Mouse (Mus musculus) megakaryocyte, embryonic 14.5 days (primary cell): ENCODE measurements around the gene Cuedc2.

Experiments
- FLI1 ChIP-seq: IDR thresholded peaks from 2 replicates; pipeline ENCODE4 v1.6.1; 2012; ENCODE audit warnings: low read length, inconsistent platforms, mixed read lengths
- GATA1 ChIP-seq: IDR thresholded peaks from 3 replicates; pipeline ENCODE4 v1.6.1; 2012; ENCODE audit warnings: mixed read lengths, low read length, inconsistent platforms, borderline replicate concordance

GRCm38 (mm10) chr19:46350168-46350932 lies 11.8 kb upstream of the Cuedc2 start, which contains the start of gene 2310034G01Rik:
- TF ChIP-seq GATA1: no peak
- no peak for TF ChIP-seq FLI1
